Mouse (Mus musculus) left cerebral cortex, adult 9 months (tissue): ENCODE data around the gene Gm15517.
"Not testable (repeated sequence)": the region's sequence is repeated elsewhere in the genome, so short reads cannot be mapped to it uniquely, and the experiment has no call there.

Experiments used
- DNase-seq, 2 experiments: peaks; one replicate each; pipeline ENCODE4 v3.0.0; 2022; ENCODE audit warnings: low spot score in 2 of 2

The Gm15517 gene

GRCm38 (mm10) chr7:44261147-44261546, at the start of gene Gm15517:
TSS of gene Gm15517 (plus strand) at chr7:44261447.
- no peak for DNase-seq

DNA sequence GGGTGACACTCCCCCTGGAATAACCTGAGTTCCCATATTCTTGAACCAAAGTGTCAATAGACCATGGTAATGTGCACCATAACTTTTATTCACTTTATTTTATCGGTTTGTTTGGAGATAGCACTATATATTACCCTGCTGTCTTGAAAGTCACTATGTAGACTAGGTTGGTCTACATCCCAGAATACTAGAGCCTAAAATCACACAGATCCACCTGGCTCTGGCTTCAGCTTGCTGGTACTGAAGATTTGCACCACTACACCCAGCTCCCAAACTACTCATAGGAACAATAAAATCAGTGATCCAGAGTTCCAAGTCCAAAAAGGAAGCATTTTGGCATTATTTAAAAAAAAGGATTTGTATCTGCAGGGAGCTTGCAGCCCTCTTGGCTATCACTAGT, 45.6 kb upstream of the Gm15517 start, which contains the start of gene Klk1b5:
TSS of gene Klk1b5 (plus strand) at position 301 of the 400 bp plus-strand sequence.
- DNase-seq: no peak

DNA sequence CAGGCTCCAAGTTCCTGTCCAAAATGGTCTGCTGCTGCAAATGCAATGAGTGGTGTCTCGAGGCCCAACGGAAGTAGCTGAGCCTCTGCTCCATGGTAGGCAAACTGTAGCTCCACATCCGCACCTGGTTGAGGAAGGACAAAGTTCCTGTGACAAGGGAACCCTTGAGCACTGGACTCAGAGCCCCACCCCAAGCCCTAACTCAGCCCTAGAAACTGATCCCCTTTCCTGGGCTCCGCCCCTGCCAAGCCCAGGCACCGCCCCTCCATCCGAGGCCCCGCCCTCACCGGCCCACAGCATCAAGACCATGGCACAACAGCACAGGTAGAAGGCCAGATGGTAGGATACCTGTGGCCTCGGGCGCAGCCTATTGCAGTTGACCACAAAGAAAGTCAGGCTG, 39.6 kb upstream of the Gm15517 start:
- not testable (repeated sequence) for DNase-seq

- not testable (repeated sequence) for DNase-seq
Measured at GRCm38 (mm10) chr7:44222335-44222734, 38.9 kb upstream of the Gm15517 start.

- no peak for DNase-seq
Measured at GRCm38 (mm10) chr7:44225076-44225475, 36.2 kb upstream of the Gm15517 start, which contains the start of gene Klk1. TSS of gene Klk1 (plus strand) at chr7:44225360.

DNA sequence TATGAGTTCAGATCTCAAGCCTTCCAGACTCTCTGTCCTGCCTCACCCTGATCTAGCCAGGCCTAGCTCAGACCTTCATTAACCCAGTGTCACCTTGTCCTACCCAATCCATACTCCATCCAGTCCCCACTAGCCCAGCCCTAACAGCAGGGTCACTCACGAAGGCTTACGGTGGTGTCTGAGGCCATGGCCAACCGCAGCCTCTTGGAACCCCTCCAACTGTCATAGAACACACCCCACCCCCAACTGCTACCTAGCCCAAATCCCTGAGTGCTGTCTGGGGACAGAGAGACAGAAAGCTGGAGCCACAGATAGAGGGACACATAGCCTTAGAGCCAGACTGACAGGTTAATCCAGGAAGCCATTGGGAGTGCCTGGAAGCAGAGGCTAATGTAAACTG, 25.3 kb upstream of the Gm15517 start, which contains the start of gene Gm36864:
TSS of gene Gm36864 (plus strand) at position 269 of the 400 bp plus-strand sequence.
- no peak for DNase-seq

GRCm38 (mm10) chr7:44239913-44240312, 21.3 kb upstream of the Gm15517 start:
- no peak for DNase-seq

DNA sequence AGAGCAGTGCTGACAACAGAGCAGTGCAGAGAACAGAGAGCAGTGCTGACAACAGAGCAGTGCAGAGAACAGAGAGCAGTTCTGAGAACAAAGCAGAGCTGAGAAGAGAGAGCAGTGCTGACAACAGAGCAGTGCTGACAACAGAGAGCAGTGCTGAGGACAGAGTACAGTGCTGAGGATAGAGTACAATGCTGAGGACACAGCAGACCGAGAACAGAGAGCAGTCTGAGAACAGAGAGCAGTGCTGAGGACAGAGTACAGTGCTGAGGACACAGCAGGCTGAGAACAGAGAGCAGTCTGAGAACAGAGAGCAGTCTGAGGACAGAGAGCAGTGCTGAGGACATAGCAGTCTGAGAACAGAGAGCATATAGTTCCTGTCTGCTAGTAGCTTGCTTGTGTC, 20.5 kb upstream of the Gm15517 start:
- DNase-seq: no peak

DNA sequence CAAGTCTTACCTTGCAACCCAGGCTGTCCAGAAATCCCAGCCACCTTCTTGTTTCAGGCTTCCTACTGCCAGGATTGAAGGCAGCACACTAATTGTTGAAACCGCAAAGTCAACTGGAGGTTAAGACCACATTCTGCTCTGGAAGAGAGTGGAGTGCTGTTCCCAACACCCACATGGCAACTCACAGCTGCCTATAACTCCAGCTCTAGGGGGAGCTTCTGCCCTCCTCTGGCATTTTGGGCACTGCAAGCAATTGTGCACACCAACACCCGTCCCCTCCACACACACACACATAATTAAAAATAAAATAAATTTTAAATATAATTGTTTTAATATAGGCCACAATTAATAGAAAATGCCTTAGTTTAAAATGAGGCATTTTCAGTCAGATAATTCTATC, 20.1 kb upstream of the Gm15517 start:
- no peak for DNase-seq

- DNase-seq: no peak
Measured at GRCm38 (mm10) chr7:44244080-44244479, 17.2 kb upstream of the Gm15517 start.

- DNase-seq: peak; percentile 79 to 93
Measured at GRCm38 (mm10) chr7:44246055-44246983, 14.9 kb upstream of the Gm15517 start, which contains the start of the genes 1700028J19Rik and 2410002F23Rik. TSS of gene 1700028J19Rik (minus strand) at chr7:44246695. TSS of gene 2410002F23Rik (plus strand) at chr7:44246722.

- DNase-seq: peak in 1 of 2 experiments; percentile 59
Measured at GRCm38 (mm10) chr7:44246984-44247470, 14.2 kb upstream of the Gm15517 start.

DNA sequence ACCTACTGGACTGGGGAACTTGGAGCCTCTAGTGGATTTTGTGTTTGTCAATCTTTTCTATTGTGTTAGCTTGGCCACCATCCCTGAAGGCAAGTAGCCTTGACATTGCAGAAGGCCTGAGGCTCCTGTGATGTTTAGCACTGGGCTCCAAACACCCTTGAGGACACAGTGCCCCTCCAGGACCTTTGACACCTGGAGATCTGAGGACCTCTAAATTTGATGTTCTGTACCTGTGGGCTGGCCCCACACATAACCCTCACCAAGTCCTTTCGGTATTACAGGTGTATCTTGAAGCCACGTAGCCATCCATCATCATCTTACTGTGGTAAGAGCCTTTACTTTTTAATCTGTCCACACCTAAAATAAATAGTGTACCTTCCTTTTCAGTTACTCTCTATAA, 13.3 kb upstream of the Gm15517 start:
- no peak for DNase-seq

DNA sequence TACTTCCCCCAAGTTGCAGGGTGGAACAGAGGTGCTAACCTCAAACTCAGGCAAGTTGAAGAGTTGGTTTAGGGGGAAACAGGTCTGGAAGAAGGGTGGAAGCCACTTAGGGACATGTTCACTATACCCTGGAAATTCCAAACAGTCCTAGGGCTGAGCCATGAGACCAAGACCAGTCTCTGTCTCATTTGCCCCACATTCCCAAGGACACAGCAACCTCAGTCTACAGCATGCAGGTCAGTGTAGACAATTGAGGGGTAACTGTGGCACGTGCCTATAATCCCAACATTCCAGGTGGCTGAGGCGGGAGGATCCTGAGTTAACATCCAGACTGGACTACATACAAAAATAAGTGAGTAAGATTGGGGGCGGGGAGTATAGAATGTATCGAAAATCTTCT, 12.0 kb upstream of the Gm15517 start:
- no peak for DNase-seq

DNA sequence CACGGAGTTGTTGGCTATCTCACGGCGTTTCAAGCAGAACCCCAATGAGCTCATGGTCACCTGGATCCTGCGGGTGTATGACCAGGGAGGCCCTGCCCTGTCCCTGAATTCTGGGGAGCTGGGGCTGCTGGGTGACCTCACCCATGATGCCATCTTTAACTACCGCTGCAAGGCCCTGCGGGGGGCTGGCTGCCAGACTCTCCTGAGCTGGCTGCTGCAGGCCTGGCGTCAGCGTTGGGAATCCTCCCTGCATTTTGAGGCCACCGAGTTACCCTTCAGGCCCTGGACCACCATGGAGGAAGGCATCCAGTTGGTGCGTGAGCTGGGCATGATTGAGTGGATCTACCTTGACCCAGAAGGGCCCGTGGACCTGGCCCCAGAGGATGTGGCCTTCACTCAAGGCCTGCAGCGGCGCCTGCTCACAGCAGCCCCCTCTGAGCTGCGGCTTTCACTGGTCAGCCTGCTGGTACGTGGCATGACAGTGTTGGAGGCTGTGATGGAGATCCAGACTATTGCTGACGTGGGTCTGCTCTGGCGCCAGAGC, 10.4 kb upstream of the Gm15517 start:
- not testable (repeated sequence) for DNase-seq

- no peak for DNase-seq
Measured at GRCm38 (mm10) chr7:44253023-44253616, 8.1 kb upstream of the Gm15517 start.

GRCm38 (mm10) chr7:44254930-44255329, 6.3 kb upstream of the Gm15517 start:
- DNase-seq: no peak

- DNase-seq: no peak
Measured at GRCm38 (mm10) chr7:44257278-44257677, 4.0 kb upstream of the Gm15517 start, which contains the start of gene Acp4. TSS of gene Acp4 (minus strand) at chr7:44257378.

DNA sequence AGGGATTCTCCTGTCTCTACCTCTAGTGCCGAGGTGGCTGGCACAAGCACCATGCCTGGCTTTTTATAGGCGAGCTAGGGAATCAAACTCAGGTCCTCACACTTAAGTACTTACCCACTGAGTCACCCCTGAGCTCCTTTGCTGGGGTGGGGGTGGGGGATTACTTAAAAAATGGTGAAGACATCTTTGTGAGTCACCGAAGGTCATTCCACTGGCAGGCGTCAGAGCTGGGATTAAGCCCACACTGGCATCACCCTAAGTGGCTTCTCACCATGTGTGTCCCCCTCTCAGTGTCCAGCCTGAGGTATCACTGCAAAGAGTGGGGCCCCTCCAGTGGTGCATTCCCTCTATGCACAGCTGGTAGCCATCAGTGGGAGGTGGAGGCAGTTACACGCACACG, 837 bp upstream of the Gm15517 start:
- no peak for DNase-seq

DNA sequence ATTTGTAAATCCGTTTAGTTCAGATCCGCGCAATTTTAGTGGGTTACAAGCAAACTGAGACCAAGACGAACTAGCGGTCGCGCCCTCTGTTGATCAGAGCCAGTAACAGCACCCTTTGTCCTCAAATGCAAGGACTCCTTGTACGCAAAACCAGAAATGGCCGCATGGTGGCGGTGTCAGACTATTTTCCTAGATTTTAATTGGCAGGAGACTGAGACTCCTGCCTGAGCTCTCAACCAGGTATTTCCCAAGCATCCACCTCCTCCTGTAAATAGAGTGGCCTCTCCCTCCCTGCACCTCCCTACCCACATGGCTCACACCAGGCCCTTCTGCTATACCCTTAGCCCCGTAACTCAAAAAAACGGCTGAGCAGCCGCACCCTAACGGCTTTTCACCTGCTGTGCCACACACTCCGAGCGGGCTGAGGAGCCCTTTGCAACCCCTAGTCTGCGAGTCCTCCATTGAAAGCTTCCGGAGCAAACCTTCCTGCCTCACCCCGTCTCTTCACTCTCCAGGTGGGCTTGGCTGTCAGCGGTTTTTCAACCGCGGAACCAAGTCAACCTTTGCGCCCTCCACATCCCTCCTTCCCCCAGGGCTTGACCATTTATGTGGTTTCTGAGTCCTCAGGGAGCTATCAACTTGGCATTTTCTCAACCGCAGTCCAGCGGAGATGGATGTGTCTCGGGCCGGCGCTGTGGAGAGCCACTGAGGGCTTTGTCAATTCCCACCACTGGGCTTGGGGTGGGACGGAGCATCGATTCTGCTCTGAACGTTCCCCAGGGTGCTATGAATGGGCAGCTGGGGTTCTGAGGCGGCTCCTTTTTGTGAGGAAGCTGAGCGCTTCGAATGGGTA, 1.8 kb downstream of the Gm15517 start:
- peak; percentile 74 to 98 for DNase-seq

DNA sequence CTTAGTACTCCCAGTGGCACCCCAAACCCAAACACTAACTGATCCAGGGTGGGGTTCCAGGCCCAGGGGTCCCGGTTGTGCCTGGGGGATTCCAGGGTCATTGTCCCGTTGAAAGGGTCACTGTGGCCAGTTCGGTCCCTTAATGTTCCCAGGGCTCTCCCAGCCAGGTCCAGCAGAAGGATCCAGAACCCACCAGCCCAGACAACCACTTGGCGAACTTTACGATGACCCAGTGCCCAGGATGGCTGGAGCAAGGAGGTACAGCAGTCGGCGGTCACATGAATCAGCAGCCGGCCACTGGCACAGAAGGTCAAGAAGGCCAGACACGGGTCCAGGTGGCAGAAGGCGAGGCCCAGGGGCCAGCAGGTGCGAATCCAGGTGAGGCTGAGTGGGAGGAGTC, 6.9 kb downstream of the Gm15517 start:
- DNase-seq: no peak
